Mouse (Mus musculus) heart, embryonic 11.5 days (tissue): Measurements from ENCODE around the gene Polr3gl. TPM values are rescaled to one million over a fixed set of nuclear protein-coding genes. Genes with fewer than 3 reads are reported as not detected.
A peak's percentile ranks its signal among the peaks of the same experiment; 100 is the strongest.

Source experiments
- ATAC-seq: fragments of 200-750 bp; cut with Nextera tagmentation; replicated peaks from 2 replicates; pipeline ENCODE4 v1.8.0; 2017; ENCODE audit warnings: moderate library complexity; ENCODE audit not compliant: insufficient number of reproducible peaks, low FRiP score, low TSS enrichment
- H3K27ac ChIP-seq: fragments of 300-500 bp; sonication (generic); 2 replicates; pipeline ENCODE4 v1.5.1; 2014; ENCODE audit warnings: mild to moderate bottlenecking, low read depth, low read length
- H3K27me3 ChIP-seq: fragments of 300-500 bp; sonication (generic); 2 replicates; pipeline ENCODE4 v1.6.1; 2014; ENCODE audit warnings: mild to moderate bottlenecking, low read length, mixed read lengths; ENCODE audit not compliant: control insufficient read depth, insufficient read depth
- H3K36me3 ChIP-seq: fragments of 300-500 bp; sonication (generic); 2 replicates; pipeline ENCODE4 v1.6.1; 2014; ENCODE audit warnings: mild to moderate bottlenecking, low read length, moderate library complexity, mixed read lengths; ENCODE audit not compliant: control insufficient read depth, insufficient read depth
- H3K4me1 ChIP-seq: fragments of 300-500 bp; sonication (generic); 2 replicates; pipeline ENCODE4 v1.6.1; 2014; ENCODE audit warnings: low read length; ENCODE audit not compliant: control insufficient read depth, insufficient read depth
- H3K4me2 ChIP-seq: fragments of 300-500 bp; sonication (generic); 2 replicates; pipeline ENCODE4 v1.6.1; 2014; ENCODE audit warnings: mild to moderate bottlenecking, moderate library complexity
- H3K4me3 ChIP-seq: fragments of 300-500 bp; sonication (generic); 2 replicates; pipeline ENCODE4 v1.5.1; 2014; ENCODE audit warnings: low read depth, low read length
- H3K9ac ChIP-seq: fragments of 300-500 bp; sonication (generic); 2 replicates; pipeline ENCODE4 v1.6.1; 2014; ENCODE audit warnings: mild to moderate bottlenecking, low read depth, low read length, moderate library complexity
- H3K9me3 ChIP-seq: fragments of 300-500 bp; sonication (generic); replicated peaks from 2 replicates; pipeline ENCODE4 v1.6.1; 2016; ENCODE audit warnings: low read length; ENCODE audit not compliant: control insufficient read depth
- WGBS: fragments of 180-500 bp; shearing (Covaris S2); extraction: QIAGEN DNeasy Blood & Tissue Kit; methylation state at CpG from one replicate; pipeline ENCODE4 v1.1.7; 2014; ENCODE audit not compliant: insufficient replicate concordance; 5-methylcytosine and 5-hydroxymethylcytosine counted together
- polyA plus RNA-seq: library from polyadenylated mRNA; unstranded; fragments of >200 nt; fragmentation: Nextera tagmentation; extraction: Ambion mirVana; gene quantifications from 2 replicates; pipeline ENCODE4 v1.2.1, GENCODE M21; 2014

Gene Polr3gl
- polyA plus RNA-seq, result 21.4 and 23.8 TPM in 2 replicates

DNA sequence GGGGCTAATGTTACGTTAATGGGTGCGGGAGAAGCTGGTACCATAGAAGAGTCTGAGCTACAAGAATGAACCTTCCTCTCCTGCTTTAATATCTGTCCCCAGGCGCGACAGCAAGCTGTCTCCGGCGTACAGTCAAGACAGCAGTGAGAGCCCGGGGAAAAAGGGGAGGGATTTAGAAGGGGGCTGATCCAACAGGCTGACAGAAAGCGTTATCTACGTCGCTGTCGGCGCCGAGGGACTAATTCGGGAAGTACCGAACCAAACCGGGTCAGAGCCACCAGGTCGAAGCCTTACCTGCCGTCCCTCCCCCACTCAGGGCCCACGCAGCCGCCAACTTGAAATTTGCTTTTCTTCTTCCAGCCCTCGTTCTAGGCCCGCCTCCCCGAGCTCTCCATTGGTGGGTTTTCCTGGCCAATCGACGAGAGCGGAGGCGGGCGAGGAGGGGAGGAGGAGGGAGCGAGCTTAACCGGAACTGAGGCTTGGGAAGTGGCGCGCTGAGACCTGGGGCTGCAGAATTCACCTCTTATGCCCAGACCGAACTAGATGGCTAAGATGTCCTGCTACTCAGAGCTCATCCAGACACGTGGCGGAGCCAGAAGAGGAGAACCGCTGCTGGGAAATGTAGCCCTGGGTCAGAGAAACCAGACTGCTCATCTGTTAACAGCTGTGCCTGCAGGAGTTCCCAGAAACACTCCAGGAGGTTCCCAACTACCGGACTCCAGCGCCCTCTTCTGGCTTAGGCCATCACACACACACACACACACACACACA lies at the start of gene Polr3gl:
Polr3gl (minus strand) TSS at position 392 of the 771 bp plus-strand sequence.
- Histone ChIP-seq H3K4me1 (peaks cover 28% of the 10 kb centered on the region), H3K27me3 (peaks cover 1% of the 10 kb centered on the region; the same call in 1 of the 2 replicates), H3K9me3 (no peaks in the 10 kb centered on the region), H3K9ac (peak within 1 kb of the TSS; percentile 81), H3K27ac (peak within 1 kb of the TSS; percentile 89), H3K4me3 (peak within 1 kb of the TSS; percentile 73), H3K36me3 (0 out of 2 replicates have a peak, but pooled peaks cover 4% of the 10 kb centered on the region), H3K4me2 (peak within 1 kb of the TSS; percentile 82)
- WGBS, result under 1% methylated on average over 34 of the region's 38 CpGs
- ATAC-seq, result peak; percentile 82

DNA sequence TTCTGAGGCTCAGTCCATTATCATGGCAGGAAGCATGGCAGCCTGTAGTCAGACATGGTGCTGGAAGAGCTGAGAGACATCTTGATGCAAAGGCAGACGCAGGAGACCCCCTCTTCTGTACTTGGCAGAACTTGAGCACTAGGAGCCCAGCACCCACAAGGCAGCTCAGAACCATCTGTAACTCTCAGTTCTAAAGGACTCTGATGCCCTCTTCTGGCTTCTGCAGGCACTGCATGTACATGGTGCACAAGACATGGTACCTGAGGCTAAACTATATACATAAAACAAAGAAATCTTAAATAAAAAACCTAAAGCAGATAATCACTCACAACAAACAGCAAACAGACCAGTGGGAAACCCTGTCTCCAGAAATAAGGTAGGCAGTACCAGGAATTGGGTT lies 45.2 kb upstream of the Polr3gl start:
- ATAC-seq, result no peak
- Histone ChIP-seq H3K4me3 (no peak overlapping the region), H3K4me2 (no peak overlapping the region), H3K36me3 (peaks cover 9% of the 10 kb centered on the region), H3K27ac (no peak overlapping the region), H3K9ac (no peak overlapping the region), H3K27me3 (no peaks in the 10 kb centered on the region), H3K9me3 (no peaks in the 10 kb centered on the region), H3K4me1 (peaks cover 12% of the 10 kb centered on the region)
- WGBS, result 89% methylated on average over 1 of the region's 1 CpGs

DNA sequence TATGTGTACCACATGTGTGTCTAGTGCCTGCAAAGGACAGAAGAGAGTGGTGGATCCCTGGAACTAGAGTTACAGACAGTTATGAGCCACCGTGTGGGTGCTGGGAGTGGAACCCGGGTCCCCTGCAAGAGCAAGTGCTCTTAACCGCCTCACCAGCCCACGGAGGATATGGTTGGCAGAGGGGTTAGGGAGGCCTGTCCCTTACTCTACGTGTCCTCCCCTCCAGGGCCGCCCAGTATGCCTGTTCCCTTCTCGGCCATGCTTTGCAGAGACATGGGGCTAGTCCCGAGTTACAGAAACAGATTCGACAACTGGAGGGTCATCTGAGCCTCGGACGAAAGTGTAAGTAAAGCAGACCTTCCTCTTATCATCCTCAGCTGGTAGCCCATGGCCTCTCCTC lies 42.5 kb upstream of the Polr3gl start:
- Histone ChIP-seq H3K4me3 (peak overlapping the region; percentile 92), H3K9me3 (no peaks in the 10 kb centered on the region), H3K9ac (peak overlapping the region; percentile 95), H3K4me2 (peak overlapping the region; percentile 95), H3K27ac (no peak overlapping the region), H3K36me3 (peaks cover 5% of the 10 kb centered on the region), H3K27me3 (no peaks in the 10 kb centered on the region), H3K4me1 (peaks cover 12% of the 10 kb centered on the region)
- ATAC-seq, result no peak
- WGBS, result 60% methylated on average over 11 of the region's 11 CpGs

DNA sequence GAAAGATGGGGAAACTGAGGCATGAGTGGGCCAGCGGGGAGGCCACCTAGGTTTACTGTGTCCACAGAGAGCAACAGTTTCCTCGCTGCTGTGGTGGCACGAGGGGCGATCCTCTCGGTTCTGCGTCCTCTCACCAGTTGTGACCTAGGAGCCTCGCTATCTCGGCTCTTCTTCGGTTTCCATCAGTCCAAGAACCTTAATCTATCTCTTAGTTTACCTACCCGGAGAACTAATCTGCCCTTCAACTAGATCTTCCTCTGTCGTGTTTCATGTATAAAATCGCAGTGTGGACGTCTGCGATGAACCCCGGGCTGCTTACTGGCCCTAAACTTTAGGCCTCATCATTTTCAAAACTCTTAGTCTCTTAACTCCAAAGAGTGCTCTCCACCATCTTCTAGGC lies 41.9 kb upstream of the Polr3gl start:
- H3K4me1 ChIP-seq, result peaks cover 13% of the 10 kb centered on the region
- no peaks in the 10 kb centered on the region for H3K9me3 ChIP-seq
- H3K27me3 ChIP-seq, result no peaks in the 10 kb centered on the region
- peak overlapping the region; percentile 79 for H3K27ac ChIP-seq
- ATAC-seq, result no peak; the same call in 1 of the 2 replicates
- WGBS, result 11% methylated on average over 15 of the region's 15 CpGs
- H3K36me3 ChIP-seq, result peaks cover 5% of the 10 kb centered on the region; the same call in 1 of the 2 replicates
- H3K9ac ChIP-seq, result peak overlapping the region; percentile 95
- peak overlapping the region; percentile 95 for H3K4me2 ChIP-seq
- H3K4me3 ChIP-seq, result peak overlapping the region; percentile 92

DNA sequence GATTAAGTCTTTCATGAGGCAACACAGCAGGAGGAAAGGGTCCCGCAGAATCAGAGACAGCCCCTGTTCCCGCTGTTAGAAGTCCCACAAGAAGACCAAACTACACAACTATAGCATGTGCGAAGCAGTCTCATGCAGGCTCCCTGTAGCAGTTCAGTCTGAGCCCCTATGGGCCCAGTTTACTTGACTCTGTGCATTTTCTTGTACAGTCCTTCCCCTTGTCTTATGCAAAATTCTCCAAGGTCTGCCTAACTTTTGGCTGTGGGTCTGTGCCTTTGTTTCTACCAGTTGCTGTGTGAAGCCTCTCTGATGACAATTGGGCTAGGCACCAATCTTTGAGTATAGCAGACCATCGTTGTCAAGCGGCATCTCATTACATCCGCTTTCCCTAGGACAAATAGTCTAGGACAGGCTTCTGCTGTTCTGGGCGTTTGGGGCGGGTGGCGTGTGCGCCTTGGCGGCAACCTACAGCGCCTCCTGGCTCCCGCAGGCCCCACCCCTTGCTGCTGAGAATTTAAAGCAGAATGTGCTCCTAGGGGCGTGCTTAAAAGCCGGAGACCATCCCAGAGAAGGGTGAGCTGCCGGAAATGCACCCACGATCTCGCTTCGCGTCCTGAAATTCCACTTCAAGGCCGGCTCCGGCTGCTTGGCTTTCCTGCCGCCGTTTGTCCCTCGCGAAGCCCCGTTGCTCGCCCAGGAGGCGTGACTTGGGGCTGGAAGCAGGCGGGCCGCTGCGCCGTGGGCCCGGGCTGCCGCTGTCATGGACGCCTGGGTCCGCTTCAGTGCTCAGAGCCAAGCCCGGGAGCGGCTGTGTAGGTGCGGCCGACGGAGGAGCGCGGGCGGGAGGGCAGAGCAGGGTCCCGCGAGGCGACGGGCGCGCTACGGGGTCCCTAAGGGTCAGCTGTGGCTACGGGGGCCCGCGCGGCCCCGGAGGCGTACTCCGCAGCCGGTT lies 41.2 kb upstream of the Polr3gl start, which contains the start of the genes Pex11b and Gm42957:
Pex11b (plus strand) TSS at position 449 of the 952 bp plus-strand sequence.
Gm42957 (plus strand) TSS at position 547 of the 952 bp plus-strand sequence.
- peak within 1 kb of the TSS; percentile 92 for H3K4me3 ChIP-seq
- peak within 1 kb of the TSS; percentile 79 for H3K27ac ChIP-seq
- peak; percentile 85 for ATAC-seq
- peak within 1 kb of the TSS; percentile 95 for H3K4me2 ChIP-seq
- no peaks in the 10 kb centered on the region for H3K9me3 ChIP-seq
- H3K27me3 ChIP-seq, result no peaks in the 10 kb centered on the region
- 2% methylated on average over 60 of the region's 60 CpGs for WGBS
- H3K4me1 ChIP-seq, result peaks cover 15% of the 10 kb centered on the region
- H3K9ac ChIP-seq, result peak within 1 kb of the TSS; percentile 95
- peaks cover 3% of the 10 kb centered on the region; the same call in 1 of the 2 replicates for H3K36me3 ChIP-seq

DNA sequence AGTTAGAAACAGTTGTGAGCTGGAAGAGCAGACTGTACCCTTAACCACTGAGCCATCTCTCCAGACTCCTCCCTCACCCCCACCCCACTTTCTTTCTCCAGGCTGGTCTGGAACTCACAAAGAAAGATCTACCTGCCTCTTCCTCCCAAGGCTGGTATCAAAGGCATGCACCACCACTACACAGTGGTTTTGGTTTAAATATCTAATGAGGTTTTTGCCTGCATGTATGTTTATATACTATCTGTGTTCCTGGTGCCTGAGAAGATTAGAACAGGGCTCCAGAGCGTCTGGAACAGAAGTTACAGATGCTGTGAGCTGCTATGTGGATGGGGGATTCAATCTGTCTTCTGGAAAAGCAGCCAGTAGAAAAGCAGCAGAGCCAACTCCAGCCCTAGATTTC lies 40.0 kb upstream of the Polr3gl start:
- no peak for ATAC-seq
- H3K36me3 ChIP-seq, result peaks cover 3% of the 10 kb centered on the region; the same call in 1 of the 2 replicates
- no peak overlapping the region for H3K9ac ChIP-seq
- no peak overlapping the region for H3K4me2 ChIP-seq
- 55% methylated on average over 1 of the region's 1 CpGs for WGBS
- H3K9me3 ChIP-seq, result no peaks in the 10 kb centered on the region
- H3K27ac ChIP-seq, result no peak overlapping the region
- H3K27me3 ChIP-seq, result no peaks in the 10 kb centered on the region
- peaks cover 15% of the 10 kb centered on the region for H3K4me1 ChIP-seq
- no peak overlapping the region for H3K4me3 ChIP-seq

DNA sequence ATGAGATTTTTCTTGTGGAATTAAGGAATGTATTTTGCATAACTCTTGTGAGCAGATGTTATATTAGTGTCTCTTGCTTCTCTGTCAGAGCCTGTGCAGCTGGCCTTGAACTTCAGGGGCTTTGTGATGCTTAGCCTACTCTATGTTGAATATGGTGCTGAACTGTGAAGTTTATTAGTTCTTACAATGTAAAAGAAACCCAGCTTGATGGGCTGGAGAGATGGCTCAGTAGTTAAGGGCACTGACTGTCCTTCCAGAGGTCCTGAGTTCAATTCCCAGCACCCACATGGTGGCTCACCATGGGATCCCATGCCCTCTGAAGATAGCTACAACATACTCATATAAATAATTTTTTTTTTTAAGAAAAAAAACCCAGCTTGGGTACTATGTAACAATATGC lies 38.1 kb upstream of the Polr3gl start:
- no peak for ATAC-seq
- Histone ChIP-seq H3K27ac (no peak overlapping the region), H3K36me3 (0 out of 2 replicates have a peak, but pooled peaks cover 3% of the 10 kb centered on the region), H3K9me3 (no peaks in the 10 kb centered on the region), H3K4me2 (no peak overlapping the region), H3K4me1 (peaks cover 15% of the 10 kb centered on the region), H3K27me3 (no peaks in the 10 kb centered on the region), H3K9ac (no peak overlapping the region), H3K4me3 (no peak overlapping the region)
